Mouse (Mus musculus): ENCODE measurements at regions not wholly inside any gene's neighbourhood (a gene's known extent, or its start where the extent isn't known, plus 50 kb on each side); places are given as distances from the start of the nearest gene placed in this dataset.

DNA sequence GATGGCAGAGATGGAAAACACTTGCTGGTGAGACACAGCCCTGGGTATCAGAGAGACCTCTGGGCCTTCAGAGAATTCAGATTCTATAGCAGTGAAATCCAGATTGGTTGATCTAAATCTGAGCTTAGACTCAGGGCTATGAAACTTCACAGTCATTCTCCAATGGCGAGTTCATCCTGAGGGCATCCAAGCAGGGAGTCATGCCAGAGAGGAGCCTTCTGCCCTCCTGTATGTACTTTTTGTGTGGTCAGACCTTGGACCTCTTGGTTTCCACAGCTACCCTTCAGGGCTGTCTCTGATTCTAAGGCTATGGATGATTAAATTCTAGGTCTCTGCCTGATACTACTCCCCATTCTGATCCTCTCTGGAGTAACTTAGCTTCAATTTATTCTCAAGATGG, 122.0 kb upstream of the Mettl15 start:
- H3K4me1 ChIP-seq (ENCODE audit: insufficient read depth, low read depth, low read length) = no peaks in the 10 kb centered on the region
- H3K9me3 ChIP-seq (ENCODE audit: low read length) = no peaks in the 10 kb centered on the region
- no peak overlapping the region for H3K4me2 ChIP-seq (replicated peaks; ENCODE audit: low read depth, low read length)
- ATAC-seq (no peak), DNase-seq (ENCODE audit: low spot score) (no peak)
- 57% methylated on average over 1 of the region's 1 CpGs for WGBS
- H3K27ac ChIP-seq (ENCODE audit: low read length) = no peak overlapping the region
- no peak overlapping the region for H3K4me3 ChIP-seq (ENCODE audit: low read depth, low read length)
- no peak overlapping the region for H3K9ac ChIP-seq (replicated peaks; ENCODE audit: low read depth)
- no peaks in the 10 kb centered on the region for H3K36me3 ChIP-seq (ENCODE audit: insufficient read depth, low read length)
- TF ChIP-seq EP300 (IDR thresholded peaks at IDR 0.05) (no peak), CTCF (IDR thresholded peaks at IDR 0.05) (no peak)
- H3K27me3 ChIP-seq (replicated peaks; ENCODE audit: insufficient read depth, low read length) = no peaks in the 10 kb centered on the region

DNA sequence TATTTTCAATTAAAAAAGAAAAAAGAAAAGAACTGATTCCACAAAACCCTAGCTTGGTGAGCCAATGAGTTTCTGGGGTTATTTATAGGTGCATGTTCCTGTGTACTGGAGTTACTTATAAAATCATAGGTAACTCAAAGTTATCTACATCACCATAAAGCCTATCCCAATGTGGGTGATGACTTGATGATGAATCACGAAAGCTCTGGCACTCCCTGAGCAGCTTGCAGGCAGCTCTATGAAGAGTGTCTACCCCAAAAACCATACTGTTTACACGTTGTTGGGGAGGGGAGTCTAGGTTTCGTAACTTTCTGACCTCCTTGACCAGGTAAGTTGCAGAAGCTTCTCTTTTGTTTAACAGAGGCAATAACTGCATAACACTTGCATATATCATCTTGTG, 123.7 kb upstream of the Mettl15 start:
- Histone ChIP-seq H3K27ac (ENCODE audit: low read length) (no peak overlapping the region), H3K4me1 (ENCODE audit: insufficient read depth, low read depth, low read length) (no peaks in the 10 kb centered on the region), H3K9ac (replicated peaks; ENCODE audit: low read depth) (no peak overlapping the region), H3K9me3 (ENCODE audit: low read length) (no peaks in the 10 kb centered on the region), H3K27me3 (replicated peaks; ENCODE audit: insufficient read depth, low read length) (no peaks in the 10 kb centered on the region), H3K4me2 (replicated peaks; ENCODE audit: low read depth, low read length) (no peak overlapping the region), H3K4me3 (ENCODE audit: low read depth, low read length) (no peak overlapping the region), H3K36me3 (ENCODE audit: insufficient read depth, low read length) (no peaks in the 10 kb centered on the region)
- TF ChIP-seq EP300 (IDR thresholded peaks at IDR 0.05) (no peak), CTCF (IDR thresholded peaks at IDR 0.05) (no peak)
- ATAC-seq (no peak), DNase-seq (ENCODE audit: low spot score) (no peak)
- 65% methylated on average over 3 of the region's 3 CpGs for WGBS

- Histone ChIP-seq H3K9ac (replicated peaks; ENCODE audit: low read depth) (no peak overlapping the region), H3K27ac (ENCODE audit: low read length) (no peak overlapping the region), H3K4me1 (ENCODE audit: insufficient read depth, low read depth, low read length) (no peaks in the 10 kb centered on the region), H3K4me3 (ENCODE audit: low read depth, low read length) (no peak overlapping the region), H3K36me3 (ENCODE audit: insufficient read depth, low read length) (no peaks in the 10 kb centered on the region), H3K9me3 (ENCODE audit: low read length) (no peaks in the 10 kb centered on the region), H3K4me2 (replicated peaks; ENCODE audit: low read depth, low read length) (no peak overlapping the region), H3K27me3 (replicated peaks; ENCODE audit: insufficient read depth, low read length) (no peaks in the 10 kb centered on the region)
- no peak for TF ChIP-seq EP300 (IDR thresholded peaks at IDR 0.05)
- no peak for TF ChIP-seq CTCF (IDR thresholded peaks at IDR 0.05)
- WGBS = 60% methylated on average over 7 of the region's 7 CpGs
- DNase-seq (ENCODE audit: low spot score) (no peak), ATAC-seq (no peak)
Measured at GRCm38 (mm10) chr2:109406591-109407079, 126.1 kb upstream of the Mettl15 start.

- H3K4me3 ChIP-seq (ENCODE audit: low read depth, low read length) = no peak overlapping the region
- no peaks in the 10 kb centered on the region for H3K9me3 ChIP-seq (ENCODE audit: low read length)
- TF ChIP-seq CTCF (IDR thresholded peaks at IDR 0.05) = no peak
- TF ChIP-seq EP300 (IDR thresholded peaks at IDR 0.05) = no peak
- no peak for ATAC-seq
- H3K4me2 ChIP-seq (replicated peaks; ENCODE audit: low read depth, low read length) = no peak overlapping the region
- no peaks in the 10 kb centered on the region for H3K27me3 ChIP-seq (replicated peaks; ENCODE audit: insufficient read depth, low read length)
- no peak overlapping the region for H3K9ac ChIP-seq (replicated peaks; ENCODE audit: low read depth)
- no peak overlapping the region for H3K27ac ChIP-seq (ENCODE audit: low read length)
- H3K36me3 ChIP-seq (ENCODE audit: insufficient read depth, low read length) = no peaks in the 10 kb centered on the region
- no peaks in the 10 kb centered on the region for H3K4me1 ChIP-seq (ENCODE audit: insufficient read depth, low read depth, low read length)
- DNase-seq (ENCODE audit: low spot score) = no peak
Measured at GRCm38 (mm10) chr2:109420098-109420497, 139.6 kb upstream of the Mettl15 start.

GRCm38 (mm10) chr2:109431183-109431582, 150.6 kb upstream of the Mettl15 start:
- Histone ChIP-seq H3K4me3 (ENCODE audit: low read depth, low read length) (no peak overlapping the region), H3K9ac (replicated peaks; ENCODE audit: low read depth) (no peak overlapping the region), H3K9me3 (ENCODE audit: low read length) (no peaks in the 10 kb centered on the region), H3K27ac (ENCODE audit: low read length) (no peak overlapping the region), H3K27me3 (replicated peaks; ENCODE audit: insufficient read depth, low read length) (no peaks in the 10 kb centered on the region), H3K4me2 (replicated peaks; ENCODE audit: low read depth, low read length) (no peak overlapping the region), H3K4me1 (ENCODE audit: insufficient read depth, low read depth, low read length) (no peaks in the 10 kb centered on the region), H3K36me3 (ENCODE audit: insufficient read depth, low read length) (no peaks in the 10 kb centered on the region)
- ATAC-seq (no peak), DNase-seq (ENCODE audit: low spot score) (no peak)
- TF ChIP-seq CTCF (IDR thresholded peaks at IDR 0.05) (no peak), EP300 (IDR thresholded peaks at IDR 0.05) (no peak)
- WGBS = 82% methylated on average over 3 of the region's 3 CpGs

- peak; percentile 1 for DNase-seq (ENCODE audit: low spot score)
- TF ChIP-seq EP300 (IDR thresholded peaks at IDR 0.05) (no peak), CTCF (IDR thresholded peaks at IDR 0.05) (no peak)
- no peak overlapping the region for H3K4me2 ChIP-seq (replicated peaks; ENCODE audit: low read depth, low read length)
- H3K4me3 ChIP-seq (ENCODE audit: low read depth, low read length) = no peak overlapping the region
- no peak for ATAC-seq
- H3K27ac ChIP-seq (ENCODE audit: low read length) = no peak overlapping the region
- H3K36me3 ChIP-seq (ENCODE audit: insufficient read depth, low read length) = no peaks in the 10 kb centered on the region
- H3K9me3 ChIP-seq (ENCODE audit: low read length) = no peaks in the 10 kb centered on the region
- 65% methylated on average over 3 of the region's 3 CpGs for WGBS
- H3K27me3 ChIP-seq (replicated peaks; ENCODE audit: insufficient read depth, low read length) = no peaks in the 10 kb centered on the region
- no peaks in the 10 kb centered on the region for H3K4me1 ChIP-seq (ENCODE audit: insufficient read depth, low read depth, low read length)
- no peak overlapping the region for H3K9ac ChIP-seq (replicated peaks; ENCODE audit: low read depth)
Measured at GRCm38 (mm10) chr2:109442551-109443120, 162.1 kb upstream of the Mettl15 start.
